Mouse (Mus musculus) retina, adult 2 months (tissue): ENCODE measurements at regions not wholly inside any gene's neighbourhood (a gene's known extent, or its start where the extent isn't known, plus 50 kb on each side); places are given as distances from the start of the nearest gene placed in this dataset.
A peak's percentile ranks its signal among the peaks of the same experiment; 100 is the strongest.

Source experiments
- DNase-seq: peaks from one replicate; pipeline ENCODE4 v3.0.0-alpha.2; 2012; ENCODE audit warnings: low read depth, low spot score

DNA sequence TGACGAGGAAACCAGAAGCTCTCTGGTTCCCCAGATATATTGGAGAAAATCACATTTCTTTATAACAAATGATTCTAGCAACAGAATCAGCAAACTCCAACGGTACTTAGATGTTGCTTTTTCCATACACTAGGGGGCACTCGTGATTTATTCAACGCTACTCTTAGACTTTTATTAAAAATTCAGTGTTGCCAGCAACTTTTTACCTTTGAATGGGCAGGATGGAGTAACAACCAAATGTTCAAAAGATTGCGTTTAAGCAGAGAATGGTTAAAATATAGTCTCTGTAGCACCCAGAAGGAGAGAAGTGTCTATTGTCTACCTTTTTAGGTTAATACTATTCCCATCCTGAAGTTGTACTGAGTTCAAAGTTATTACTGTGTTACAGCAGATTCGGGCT lies 715.4 kb upstream of the Cblb start:
- peak; percentile 2 for DNase-seq

DNA sequence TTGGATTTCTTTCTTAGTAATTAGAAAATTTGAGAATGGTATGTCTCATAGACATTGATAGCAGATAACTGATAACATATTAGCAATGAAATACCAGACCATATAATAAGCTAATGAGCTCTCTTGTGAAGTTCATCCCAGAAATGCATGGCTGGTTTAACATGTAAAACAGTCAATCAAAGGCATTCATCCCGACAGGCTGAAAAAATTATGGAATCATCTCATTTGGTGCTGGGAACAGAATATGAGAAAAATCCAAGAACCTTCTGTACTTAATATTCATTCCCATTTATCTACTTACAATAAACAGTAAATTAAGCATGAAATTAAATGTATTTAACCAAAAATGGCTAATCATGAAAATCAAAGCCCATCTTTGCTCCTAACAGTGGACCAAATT lies 698.8 kb upstream of the Cblb start:
- no peak for DNase-seq

DNA sequence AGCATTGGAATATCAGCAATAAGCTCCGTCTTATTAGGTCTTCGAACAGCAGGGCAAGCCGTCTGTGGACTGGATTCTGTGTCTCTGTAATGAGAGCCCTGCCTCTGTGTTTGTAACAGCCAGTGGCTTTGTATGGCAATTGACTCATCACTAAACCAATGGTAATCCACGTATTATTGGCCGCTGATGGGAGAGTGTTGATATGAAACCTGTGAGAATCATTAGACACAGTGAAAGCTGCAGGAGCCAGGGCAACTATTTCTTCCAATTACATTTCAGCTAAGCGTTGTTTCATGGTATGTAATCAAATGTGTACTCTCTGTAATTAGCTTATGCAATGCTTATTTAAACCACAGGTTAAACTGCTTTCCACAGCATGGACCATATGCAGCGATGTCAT lies 696.1 kb upstream of the Cblb start:
- no peak for DNase-seq

DNA sequence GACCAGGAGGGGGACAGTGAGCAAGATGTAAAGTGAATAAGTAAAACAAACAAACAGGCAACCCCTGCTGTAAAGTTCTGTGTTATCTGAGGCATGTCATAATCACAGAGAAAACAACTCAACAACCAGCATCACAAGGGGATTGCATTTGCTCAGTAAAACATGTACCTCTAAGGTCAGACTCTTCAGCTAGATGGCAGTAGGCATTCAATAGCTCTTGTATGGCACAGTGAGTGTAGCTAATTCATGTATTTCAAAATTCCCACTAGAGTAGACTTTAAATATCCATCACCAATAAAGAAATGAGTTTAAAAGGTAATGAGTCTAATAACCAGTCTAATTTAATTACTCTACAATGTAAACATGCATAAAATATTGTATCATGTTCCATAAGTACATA lies 683.9 kb upstream of the Cblb start:
- no peak for DNase-seq

GRCm38 (mm10) chr16:51352151-51352550 lies 678.9 kb upstream of the Cblb start:
- no peak for DNase-seq

DNA sequence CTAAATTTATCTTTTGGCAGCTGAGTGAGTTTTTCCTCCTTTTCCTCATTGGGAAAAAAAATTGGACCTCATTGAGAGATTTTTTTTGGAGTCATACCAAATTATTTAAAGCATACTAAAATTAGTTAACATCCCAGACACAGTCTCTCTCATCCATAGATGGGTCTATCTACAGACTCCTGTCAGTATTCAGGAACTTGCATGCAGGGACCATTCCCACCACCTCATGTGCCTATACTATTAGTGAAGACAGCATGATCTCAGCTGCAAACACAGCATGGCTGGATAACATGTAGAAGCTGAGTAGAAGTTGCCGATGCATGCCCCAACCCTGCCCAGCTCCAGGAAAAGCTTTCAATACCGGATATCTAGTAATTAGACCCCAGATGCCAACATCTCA lies 677.2 kb upstream of the Cblb start:
- no peak for DNase-seq

GRCm38 (mm10) chr16:51370070-51370469 lies 661.0 kb upstream of the Cblb start:
- DNase-seq: no peak

DNA sequence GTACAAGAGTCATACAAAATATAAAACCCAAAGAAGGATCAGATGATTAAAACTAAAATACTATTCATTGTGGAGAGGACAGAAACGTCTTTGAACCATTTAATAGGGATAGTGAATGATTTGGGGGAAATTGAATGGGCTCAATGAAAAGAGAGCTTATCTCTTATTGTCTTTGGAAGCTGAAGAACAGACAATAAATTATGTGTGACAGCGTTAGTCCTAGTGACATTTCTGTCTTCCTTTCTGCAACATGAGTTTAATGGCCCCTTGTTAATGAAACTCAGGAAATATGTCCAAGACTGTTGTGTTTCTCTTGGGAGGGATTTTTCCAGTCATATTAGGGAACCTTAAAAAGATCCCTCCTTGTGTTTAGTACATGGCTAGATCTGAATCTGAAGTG lies 644.6 kb upstream of the Cblb start:
- no peak for DNase-seq

GRCm38 (mm10) chr16:51387498-51387897 lies 643.5 kb upstream of the Cblb start:
- DNase-seq: no peak

GRCm38 (mm10) chr16:51393871-51394270 lies 637.2 kb upstream of the Cblb start:
- DNase-seq: no peak
